Mouse (Mus musculus) neural tube, embryonic 10.5 days (tissue): Measurements from ENCODE around the gene Rbfox3.

Experiments used
- DNase-seq: peaks from one replicate; pipeline ENCODE4 v3.0.0-alpha.2; 2017; ENCODE audit warnings: low spot score; ENCODE audit errors: extremely low spot score

The Rbfox3 gene

GRCm38 (mm10) chr11:118906131-118906823, 5.1 kb downstream of the Rbfox3 start:
- DNase-seq, result no peak

- no peak for DNase-seq
These were observed 5.7 kb downstream of the Rbfox3 start for GRCm38 (mm10) chr11:118905656-118906055.

GRCm38 (mm10) chr11:118904253-118904652, 7.1 kb downstream of the Rbfox3 start:
- DNase-seq, result no peak

GRCm38 (mm10) chr11:118899771-118900545, 11.4 kb downstream of the Rbfox3 start:
- no peak for DNase-seq

GRCm38 (mm10) chr11:118898643-118899042, 12.8 kb downstream of the Rbfox3 start:
- no peak for DNase-seq

- no peak for DNase-seq
These were observed 13.2 kb downstream of the Rbfox3 start for GRCm38 (mm10) chr11:118898156-118898555.

GRCm38 (mm10) chr11:118897114-118897841, 14.1 kb downstream of the Rbfox3 start:
- DNase-seq, result no peak

- no peak for DNase-seq
These were observed 15.2 kb downstream of the Rbfox3 start for GRCm38 (mm10) chr11:118896032-118896675.

- DNase-seq, result no peak
These were observed 16.6 kb downstream of the Rbfox3 start for GRCm38 (mm10) chr11:118894835-118895234.

- DNase-seq, result no peak
These were observed 17.2 kb downstream of the Rbfox3 start for GRCm38 (mm10) chr11:118894196-118894595.

GRCm38 (mm10) chr11:118892876-118893275, 18.5 kb downstream of the Rbfox3 start:
- DNase-seq, result no peak

GRCm38 (mm10) chr11:118891516-118891915, 19.9 kb downstream of the Rbfox3 start:
- DNase-seq, result no peak

GRCm38 (mm10) chr11:118890992-118891398, 20.4 kb downstream of the Rbfox3 start:
- DNase-seq, result no peak

GRCm38 (mm10) chr11:118890474-118890873, 20.9 kb downstream of the Rbfox3 start:
- no peak for DNase-seq

- DNase-seq, result no peak
These were observed 21.9 kb downstream of the Rbfox3 start for GRCm38 (mm10) chr11:118889500-118889899.

- DNase-seq, result no peak
These were observed 23.0 kb downstream of the Rbfox3 start for GRCm38 (mm10) chr11:118888426-118888825.

- no peak for DNase-seq
These were observed 24.2 kb downstream of the Rbfox3 start for GRCm38 (mm10) chr11:118887206-118887605.

- DNase-seq, result no peak
These were observed 25.0 kb downstream of the Rbfox3 start for GRCm38 (mm10) chr11:118886269-118886965.

GRCm38 (mm10) chr11:118885604-118886003, 25.8 kb downstream of the Rbfox3 start:
- no peak for DNase-seq

- DNase-seq, result no peak
These were observed 26.3 kb downstream of the Rbfox3 start for GRCm38 (mm10) chr11:118885135-118885534.

- no peak for DNase-seq
These were observed 28.3 kb downstream of the Rbfox3 start for GRCm38 (mm10) chr11:118883143-118883542.
